Mouse (Mus musculus) cerebellum, adult 2 months (tissue): Measurements from ENCODE around the gene Rnf10.

Experiments
- CTCF ChIP-seq: fragments of 200-500 bp; IDR thresholded peaks from 2 replicates; pipeline ENCODE4 v1.5.1; 2011; ENCODE audit warnings: low read depth, mild to moderate bottlenecking, control low read depth, low read length, moderate library complexity, borderline replicate concordance; ENCODE audit not compliant: insufficient read depth
- POLR2A ChIP-seq: fragments of 200-500 bp; IDR thresholded peaks from 2 replicates; pipeline ENCODE4 v1.6.1; 2011; ENCODE audit warnings: low read length, control low read depth, borderline replicate concordance; ENCODE audit not compliant: insufficient read depth

GRCm38 (mm10) chr5:115232516-115232915, 40.2 kb downstream of the Rnf10 start:
- TF ChIP-seq CTCF = no peak
- TF ChIP-seq POLR2A = no peak
